Mouse (Mus musculus) forebrain, embryonic 12.5 days (tissue): Measurements from ENCODE around the gene Per2. TPM values are rescaled to one million over a fixed set of nuclear protein-coding genes. Genes with fewer than 3 reads are reported as not detected.
A peak's percentile ranks its signal among the peaks of the same experiment; 100 is the strongest.

Experiments used
- ATAC-seq: fragments of 200-750 bp; cut with Nextera tagmentation; 2 replicates; pipeline ENCODE4 v1.8.0; 2017; ENCODE audit warnings: moderate TSS enrichment; ENCODE audit not compliant: low FRiP score
- H3K27ac ChIP-seq: fragments of 300-500 bp; sonication (generic); 2 replicates; pipeline ENCODE4 v1.5.1; 2016; ENCODE audit warnings: mild to moderate bottlenecking
- H3K27me3 ChIP-seq: fragments of 300-500 bp; sonication (generic); 2 replicates; pipeline ENCODE4 v1.6.1; 2016; ENCODE audit warnings: mild to moderate bottlenecking
- H3K36me3 ChIP-seq: fragments of 300-500 bp; sonication (generic); replicated peaks from 2 replicates; pipeline ENCODE4 v1.6.1; 2016; ENCODE audit warnings: mild to moderate bottlenecking
- H3K4me1 ChIP-seq: fragments of 300-500 bp; sonication (generic); 2 replicates; pipeline ENCODE4 v1.6.1; 2016
- H3K4me2 ChIP-seq: fragments of 300-500 bp; sonication (generic); 2 replicates; pipeline ENCODE4 v1.6.1; 2016; ENCODE audit warnings: mild to moderate bottlenecking, moderate library complexity
- H3K4me3 ChIP-seq: fragments of 300-500 bp; sonication (generic); replicated peaks from 2 replicates; pipeline ENCODE4 v1.5.1; 2016; ENCODE audit warnings: mild to moderate bottlenecking
- H3K9ac ChIP-seq: fragments of 300-500 bp; sonication (generic); 2 replicates; pipeline ENCODE4 v1.6.1; 2016; ENCODE audit warnings: mild to moderate bottlenecking
- H3K9me3 ChIP-seq: fragments of 300-500 bp; sonication (generic); 2 replicates; pipeline ENCODE4 v1.6.1; 2016
- WGBS: fragments of 180-500 bp; shearing (Covaris S2); methylation state at CpG from one replicate; pipeline ENCODE4 v1.1.7; 2016; 5-methylcytosine and 5-hydroxymethylcytosine counted together
- polyA plus RNA-seq: library from polyadenylated mRNA; unstranded; fragments of >200 nt; fragmentation: Nextera tagmentation; extraction: Ambion mirVana; gene quantifications from 2 replicates; pipeline ENCODE4 v1.2.1, GENCODE M21; 2016

Gene Per2
- polyA plus RNA-seq, 1 experiment from 2014 or later = 3.7 TPM

- Histone ChIP-seq H3K4me2 (no peak overlapping the region), H3K27ac (no peak overlapping the region), H3K9me3 (no peaks in the 10 kb centered on the region), H3K4me3 (no peak overlapping the region), H3K27me3 (no peaks in the 10 kb centered on the region), H3K36me3 (0 out of 2 replicates have a peak, but pooled peaks cover 4% of the 10 kb centered on the region), H3K4me1 (peaks cover 12% of the 10 kb centered on the region), H3K9ac (no peak overlapping the region)
- WGBS = 84% methylated on average over 8 of the region's 8 CpGs
- no peak for ATAC-seq
Measured at GRCm38 (mm10) chr1:91420601-91421065, 38.5 kb downstream of the Per2 start.

- ATAC-seq = no peak
- H3K4me1 ChIP-seq = peaks cover 18% of the 10 kb centered on the region
- H3K9me3 ChIP-seq = no peaks in the 10 kb centered on the region
- H3K9ac ChIP-seq = no peak overlapping the region
- H3K4me2 ChIP-seq = no peak overlapping the region
- WGBS = 68% methylated on average over 10 of the region's 10 CpGs
- no peaks in the 10 kb centered on the region for H3K27me3 ChIP-seq
- 0 out of 2 replicates have a peak, but pooled peaks cover 4% of the 10 kb centered on the region for H3K36me3 ChIP-seq
- H3K4me3 ChIP-seq = no peak overlapping the region
- H3K27ac ChIP-seq = no peak overlapping the region
Measured at GRCm38 (mm10) chr1:91419862-91420600, 39.1 kb downstream of the Per2 start.

DNA sequence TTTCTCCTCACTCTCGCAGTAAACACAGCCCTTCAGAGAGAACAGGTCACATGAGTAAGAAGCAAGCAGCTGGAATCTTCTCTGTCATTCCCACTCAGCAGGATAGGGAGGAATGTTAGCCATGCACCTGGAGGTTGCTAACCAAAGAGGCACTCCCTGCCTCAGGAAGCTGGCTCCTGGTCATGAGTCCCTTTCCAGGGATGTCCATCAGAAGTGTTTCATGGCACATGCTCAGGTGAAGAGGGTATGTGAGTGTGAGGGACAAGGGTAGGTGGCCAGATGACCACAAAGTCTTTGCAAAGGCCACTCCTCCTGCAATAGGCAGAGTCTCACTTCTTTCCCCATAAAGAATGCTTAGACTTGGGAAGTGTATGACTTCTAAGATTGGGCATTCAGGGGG is 41.1 kb downstream of the Per2 start:
- Histone ChIP-seq H3K9ac (no peak overlapping the region), H3K4me1 (peaks cover 34% of the 10 kb centered on the region), H3K4me3 (no peak overlapping the region), H3K36me3 (0 out of 2 replicates have a peak, but pooled peaks cover 4% of the 10 kb centered on the region), H3K27me3 (no peaks in the 10 kb centered on the region), H3K9me3 (no peaks in the 10 kb centered on the region), H3K4me2 (no peak overlapping the region), H3K27ac (no peak overlapping the region)
- WGBS = 83% methylated on average over 1 of the region's 1 CpGs
- ATAC-seq = no peak

DNA sequence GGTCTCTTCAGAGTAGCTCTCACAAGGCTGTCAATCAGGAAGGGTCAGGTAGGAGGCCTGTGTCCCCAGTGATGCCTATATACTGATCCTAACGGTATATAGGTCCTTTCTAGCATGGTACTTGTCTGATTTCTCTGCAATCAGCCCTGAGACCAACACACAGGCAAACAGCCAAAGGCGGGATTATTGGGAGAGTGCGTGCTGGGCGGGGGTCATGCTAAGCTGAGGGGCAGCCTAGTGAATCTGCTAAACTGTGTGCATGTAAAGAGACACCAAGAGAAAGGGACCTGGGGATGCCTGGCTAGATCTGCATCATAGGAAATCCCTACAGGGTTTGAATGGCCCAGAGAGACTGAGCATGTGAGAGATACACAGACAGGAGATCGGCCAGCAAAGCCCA is 43.8 kb downstream of the Per2 start:
- Histone ChIP-seq H3K4me3 (no peak overlapping the region), H3K4me1 (peaks cover 55% of the 10 kb centered on the region), H3K36me3 (peaks cover 7% of the 10 kb centered on the region; the same call in 1 of the 2 replicates), H3K4me2 (peak overlapping the region; percentile 69), H3K9me3 (no peaks in the 10 kb centered on the region), H3K27me3 (no peaks in the 10 kb centered on the region), H3K9ac (peak overlapping the region; percentile 56; the same call in 1 of the 2 replicates), H3K27ac (peak overlapping the region; percentile 95)
- no peak for ATAC-seq
- WGBS = 59% methylated on average over 5 of the region's 5 CpGs

GRCm38 (mm10) chr1:91414903-91415302 is 44.2 kb downstream of the Per2 start:
- H3K27me3 ChIP-seq = no peaks in the 10 kb centered on the region
- ATAC-seq = no peak
- peak overlapping the region; percentile 69 for H3K4me2 ChIP-seq
- H3K36me3 ChIP-seq = peaks cover 7% of the 10 kb centered on the region; the same call in 1 of the 2 replicates
- H3K4me1 ChIP-seq = peaks cover 55% of the 10 kb centered on the region
- no peak overlapping the region for H3K4me3 ChIP-seq
- H3K27ac ChIP-seq = peak overlapping the region; percentile 95
- no peaks in the 10 kb centered on the region for H3K9me3 ChIP-seq
- peak overlapping the region; percentile 56 for H3K9ac ChIP-seq
- 43% methylated on average over 4 of the region's 4 CpGs for WGBS

- peaks cover 55% of the 10 kb centered on the region for H3K4me1 ChIP-seq
- WGBS = under 1% methylated on average over 32 of the region's 39 CpGs
- peak within 1 kb of the TSS; percentile 69 for H3K4me2 ChIP-seq
- H3K4me3 ChIP-seq = peak within 1 kb of the TSS; percentile 79
- H3K27ac ChIP-seq = peak within 1 kb of the TSS; percentile 95
- ATAC-seq = peak; percentile 73
- no peaks in the 10 kb centered on the region for H3K9me3 ChIP-seq
- no peaks in the 10 kb centered on the region for H3K27me3 ChIP-seq
- H3K36me3 ChIP-seq = peaks cover 7% of the 10 kb centered on the region; the same call in 1 of the 2 replicates
- H3K9ac ChIP-seq = peak within 1 kb of the TSS; percentile 76
Measured at GRCm38 (mm10) chr1:91413898-91414594, 45.1 kb downstream of the Per2 start, which contains the start of gene Hes6. Hes6 (minus strand) TSS chr1:91414038.

DNA sequence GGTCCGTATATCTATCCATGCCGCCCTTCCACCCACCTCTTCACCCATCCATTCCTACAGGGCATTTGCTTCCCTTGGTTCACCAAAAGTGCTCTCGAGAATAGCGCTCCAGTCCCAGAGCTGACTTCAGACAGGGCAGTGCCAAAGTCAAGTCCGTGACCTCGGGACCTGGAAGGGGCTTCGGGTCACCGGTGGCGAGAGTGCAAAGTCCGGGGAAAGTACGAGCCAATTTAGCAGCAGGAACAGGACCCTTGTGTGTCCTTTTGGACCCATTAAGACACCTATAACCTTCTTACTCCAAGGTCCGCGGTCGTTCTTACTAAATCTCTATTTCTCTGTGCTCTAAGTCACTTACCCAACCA is 45.6 kb downstream of the Per2 start:
- no peaks in the 10 kb centered on the region for H3K27me3 ChIP-seq
- no peak for ATAC-seq
- H3K4me2 ChIP-seq = peak overlapping the region; percentile 69
- H3K9ac ChIP-seq = peak overlapping the region; percentile 56
- H3K27ac ChIP-seq = peak overlapping the region; percentile 95
- peaks cover 7% of the 10 kb centered on the region; the same call in 1 of the 2 replicates for H3K36me3 ChIP-seq
- H3K9me3 ChIP-seq = no peaks in the 10 kb centered on the region
- under 1% methylated on average over 14 of the region's 14 CpGs for WGBS
- peak overlapping the region; percentile 79 for H3K4me3 ChIP-seq
- H3K4me1 ChIP-seq = peaks cover 55% of the 10 kb centered on the region

- H3K27me3 ChIP-seq = no peaks in the 10 kb centered on the region
- peak; percentile 94 for ATAC-seq
- no peaks in the 10 kb centered on the region for H3K9me3 ChIP-seq
- H3K27ac ChIP-seq = peak overlapping the region; percentile 95
- H3K4me1 ChIP-seq = peaks cover 55% of the 10 kb centered on the region
- peak overlapping the region; percentile 69 for H3K4me2 ChIP-seq
- H3K36me3 ChIP-seq = peaks cover 4% of the 10 kb centered on the region; the same call in 1 of the 2 replicates
- H3K4me3 ChIP-seq = peak overlapping the region; percentile 79
- H3K9ac ChIP-seq = peak overlapping the region; percentile 76
- WGBS = 0% methylated on average over 34 of the region's 34 CpGs
Measured at GRCm38 (mm10) chr1:91413030-91413506, 46.1 kb downstream of the Per2 start.

- Histone ChIP-seq H3K4me1 (peaks cover 55% of the 10 kb centered on the region), H3K27me3 (no peaks in the 10 kb centered on the region), H3K9ac (peak overlapping the region; percentile 76), H3K4me3 (peak overlapping the region; percentile 79), H3K9me3 (no peaks in the 10 kb centered on the region), H3K36me3 (peaks cover 3% of the 10 kb centered on the region; the same call in 1 of the 2 replicates), H3K27ac (peak overlapping the region; percentile 95), H3K4me2 (peak overlapping the region; percentile 69)
- 0 out of 2 replicates have a peak, but pooled peaks have one; percentile 4 for ATAC-seq
- WGBS = 3% methylated on average over 62 of the region's 65 CpGs
Measured at GRCm38 (mm10) chr1:91412286-91413029, 46.7 kb downstream of the Per2 start.

DNA sequence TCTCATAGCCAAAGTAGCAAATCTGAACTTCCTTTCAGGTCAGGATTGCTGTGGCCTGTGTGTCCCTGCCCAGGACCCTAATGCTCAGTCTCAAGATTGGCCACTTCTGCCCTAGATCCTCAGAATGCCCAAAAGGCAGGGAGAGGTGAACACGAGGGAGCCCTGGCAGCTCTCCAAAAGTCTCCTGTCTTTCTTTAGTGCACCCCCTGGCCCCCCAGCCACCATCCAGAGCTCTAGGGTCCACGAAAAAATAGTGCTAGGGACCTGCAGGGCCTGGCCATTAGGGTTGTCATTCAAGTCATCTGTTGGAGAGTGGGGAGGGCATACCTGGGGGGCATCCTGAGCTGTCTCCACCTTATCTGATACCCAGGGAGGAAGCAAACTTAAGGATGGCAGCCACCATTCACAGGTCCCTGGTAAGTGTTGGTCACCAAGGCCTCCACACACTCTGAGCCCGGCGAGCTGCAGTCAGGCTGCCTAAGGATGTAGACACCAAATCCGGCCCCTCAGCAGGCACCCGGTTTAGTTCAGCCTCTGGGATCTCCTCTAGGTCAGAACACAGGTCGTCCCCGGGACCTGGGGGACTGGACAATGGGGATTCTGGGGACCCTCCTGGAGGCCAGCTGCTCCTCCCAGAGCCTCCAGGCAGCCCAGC is 47.4 kb downstream of the Per2 start:
- H3K36me3 ChIP-seq = peaks cover 3% of the 10 kb centered on the region; the same call in 1 of the 2 replicates
- 0 out of 2 replicates have a peak overlapping the region, but pooled peaks have one; percentile 36 for H3K27ac ChIP-seq
- WGBS = 53% methylated on average over 8 of the region's 8 CpGs
- ATAC-seq = no peak
- H3K4me2 ChIP-seq = peak overlapping the region; percentile 69
- H3K9ac ChIP-seq = peak overlapping the region; percentile 76
- peak overlapping the region; percentile 79 for H3K4me3 ChIP-seq
- H3K4me1 ChIP-seq = peaks cover 53% of the 10 kb centered on the region
- no peaks in the 10 kb centered on the region for H3K9me3 ChIP-seq
- H3K27me3 ChIP-seq = no peaks in the 10 kb centered on the region

DNA sequence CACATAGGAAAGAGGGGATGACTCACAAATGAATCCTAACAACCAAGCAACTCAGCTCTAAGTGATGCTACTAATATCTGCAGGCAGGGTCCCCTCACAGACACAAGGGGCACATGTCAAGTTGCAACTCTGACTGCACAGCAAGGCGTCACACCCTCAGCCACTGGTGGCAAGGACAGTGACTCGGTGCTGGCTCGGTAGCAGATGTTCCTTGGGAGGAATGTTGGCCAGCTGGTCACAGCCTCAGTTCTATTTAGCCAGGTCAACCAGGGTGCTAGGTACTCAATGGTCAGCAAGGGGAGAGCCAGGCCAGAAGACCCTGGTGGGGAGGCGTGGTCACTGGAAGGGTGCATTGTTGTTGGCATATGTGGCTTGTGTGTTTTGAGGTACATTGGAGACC is 51.3 kb downstream of the Per2 start:
- 90% methylated on average over 4 of the region's 4 CpGs for WGBS
- peaks cover 3% of the 10 kb centered on the region; the same call in 1 of the 2 replicates for H3K36me3 ChIP-seq
- no peak for ATAC-seq

More for the DNA sequence above, 51.3 kb downstream of the Per2 start:
- Histone ChIP-seq H3K27ac (no peak overlapping the region), H3K9me3 (no peaks in the 10 kb centered on the region), H3K4me2 (no peak overlapping the region), H3K9ac (no peak overlapping the region), H3K4me3 (no peak overlapping the region), H3K27me3 (peaks cover 8% of the 10 kb centered on the region; the same call in 1 of the 2 replicates), H3K4me1 (peaks cover 20% of the 10 kb centered on the region)
